Mouse (Mus musculus) liver, embryonic 18 days (tissue): ENCODE measurements around the gene Cdc42ep1. TPM values are rescaled to one million over a fixed set of nuclear protein-coding genes. Genes with fewer than 3 reads are reported as not detected.

ENCODE experiments used
- polyA plus RNA-seq: library from polyadenylated mRNA; depleted of rRNA; stranded (reverse); fragments of >200 nt; gene quantifications from 2 replicates; pipeline ENCODE4 v1.2.3, GENCODE M21; 2012; rRNA removed

Cdc42ep1 gene
- 11.7 and 13.7 TPM in 2 replicates for polyA plus RNA-seq

GRCm38 (mm10) chr15:78842371-78843163 lies at the start of gene Cdc42ep1:
Cdc42ep1 (plus strand) TSS chr15:78842624.

GRCm38 (mm10) chr15:78802776-78803391 lies 39.5 kb upstream of the Cdc42ep1 start, which contains the start of gene Card10:
Card10 (minus strand) TSS chr15:78803042.

GRCm38 (mm10) chr15:78855303-78855965 lies 13.0 kb downstream of the Cdc42ep1 start, which contains the start of gene Lgals2:
Lgals2 (minus strand) TSS chr15:78855529.

GRCm38 (mm10) chr15:78876991-78877809 lies 34.8 kb downstream of the Cdc42ep1 start, which contains the start of gene Gga1:
Gga1 (plus strand) TSS chr15:78877190.

GRCm38 (mm10) chr15:78899409-78899739 lies 57.0 kb downstream of the Cdc42ep1 start, which contains the start of gene Gm49510:
Gm49510 (plus strand) TSS chr15:78899667.

GRCm38 (mm10) chr15:78899740-78900584 lies 57.5 kb downstream of the Cdc42ep1 start, which contains the start of gene Sh3bp1:
Sh3bp1 (plus strand) TSS chr15:78899768.

Other genes with a start within 250 kb of the Cdc42ep1 start
- 9.2 and 9.6 TPM in 2 replicates for gene Cyth4, start 245.6 kb upstream of the Cdc42ep1 start, polyA plus RNA-seq
- gene Elfn2, start 123.9 kb upstream of the Cdc42ep1 start, polyA plus RNA-seq, result not detected in 2 replicates
- gene Mfng, start 69.1 kb upstream of the Cdc42ep1 start, polyA plus RNA-seq, result 3.7 and 4.1 TPM in 2 replicates
- 4.5 and 5.8 TPM in 2 replicates for gene Card10, start 39.6 kb upstream of the Cdc42ep1 start, polyA plus RNA-seq
- 1.8 and 3.1 TPM in 2 replicates for gene Lgals2, start 12.9 kb downstream of the Cdc42ep1 start, polyA plus RNA-seq
- gene Gga1, start 34.6 kb downstream of the Cdc42ep1 start, polyA plus RNA-seq, result 16.7 and 19.6 TPM in 2 replicates
- gene Gm49510, start 57.0 kb downstream of the Cdc42ep1 start, polyA plus RNA-seq, result not detected in 2 replicates
- 15.3 and 18.9 TPM in 2 replicates for gene Sh3bp1, start 57.1 kb downstream of the Cdc42ep1 start, polyA plus RNA-seq
- 3.1 and 3.6 TPM in 2 replicates for gene Pdxp, start 71.3 kb downstream of the Cdc42ep1 start, polyA plus RNA-seq
- 103 and 125 TPM in 2 replicates for gene Lgals1, start 84.1 kb downstream of the Cdc42ep1 start, polyA plus RNA-seq
- gene Nol12, start 92.3 kb downstream of the Cdc42ep1 start, polyA plus RNA-seq, result 9.5 and 10.2 TPM in 2 replicates
- gene Triobp, start 105.1 kb downstream of the Cdc42ep1 start, polyA plus RNA-seq, result 16.3 and 19.3 TPM in 2 replicates
- 93.6 and 124 TPM in 2 replicates for gene H1f0, start 185.8 kb downstream of the Cdc42ep1 start, polyA plus RNA-seq
- 0.15 and 0.18 TPM in 2 replicates for gene Galr3, start 199.3 kb downstream of the Cdc42ep1 start, polyA plus RNA-seq
- 22.1 TPM in 2 replicates for gene Ankrd54, start 220.3 kb downstream of the Cdc42ep1 start, polyA plus RNA-seq
- 72.6 and 76.3 TPM in 2 replicates for gene Eif3l, start 232.6 kb downstream of the Cdc42ep1 start, polyA plus RNA-seq